Mouse (Mus musculus) layer of hippocampus, adult 2 months (tissue): ENCODE results near the gene Endou. TPM values are rescaled to one million over a fixed set of nuclear protein-coding genes. Genes with fewer than 3 reads are reported as not detected.
"Not testable (repeated sequence)": the region's sequence is repeated elsewhere in the genome, so short reads cannot be mapped to it uniquely, and the experiment has no call there.

Experiments used
- DNase-seq, 2 experiments: peaks; one replicate each; pipeline ENCODE4 v3.0.0; 2022; ENCODE audit warnings: low spot score in 2 of 2
- H3K27ac ChIP-seq: fragments of 200-600 bp; 2 replicates; pipeline ENCODE4 v1.8.1; 2022
- H3K4me3 ChIP-seq: fragments of 200-600 bp; 2 replicates; pipeline ENCODE4 v1.8.1; 2022; ENCODE audit warnings: mild to moderate bottlenecking
- CTCF ChIP-seq: fragments of 200-600 bp; conservative IDR thresholded peaks from 2 replicates; pipeline ENCODE4 v1.8.1; 2022; ENCODE audit warnings: antibody characterized with exemption, mild to moderate bottlenecking, moderate library complexity
- total RNA-seq, 2 experiments: library from RNA; stranded (reverse); gene quantifications; 2 replicates each; pipeline ENCODE4 v1.2.3; 2021

The Endou gene
- total RNA-seq, 2 experiments from 2014 or later: 0.59 to 0.96 TPM

GRCm38 (mm10) chr15:97693411-97693810, 37.7 kb downstream of the Endou start:
- H3K27ac ChIP-seq: no peak overlapping the region

GRCm38 (mm10) chr15:97684118-97684517, 47.0 kb downstream of the Endou start:
- Histone ChIP-seq H3K4me3 (no peak overlapping the region), H3K27ac (no peak overlapping the region)
- no peak for DNase-seq
- no peak for TF ChIP-seq CTCF

More at GRCm38 (mm10) chr15:97693411-97693810, 37.7 kb downstream of the Endou start:
- no peak overlapping the region for H3K4me3 ChIP-seq
- TF ChIP-seq CTCF: no peak
- no peak for DNase-seq

GRCm38 (mm10) chr15:97682053-97682452, 49.1 kb downstream of the Endou start:
- TF ChIP-seq CTCF: no peak
- no peak for DNase-seq
- Histone ChIP-seq H3K27ac (no peak overlapping the region), H3K4me3 (no peak overlapping the region)

- no peak for TF ChIP-seq CTCF
- no peak overlapping the region for H3K4me3 ChIP-seq
- no peak for DNase-seq
- no peak overlapping the region for H3K27ac ChIP-seq
These were observed 51.0 kb downstream of the Endou start for GRCm38 (mm10) chr15:97679991-97680681.

GRCm38 (mm10) chr15:97677341-97677740, 53.8 kb downstream of the Endou start:
- no peak for TF ChIP-seq CTCF
- Histone ChIP-seq H3K4me3 (no peak overlapping the region), H3K27ac (no peak overlapping the region)
- no peak for DNase-seq

GRCm38 (mm10) chr15:97675927-97676326, 55.2 kb downstream of the Endou start:
- DNase-seq: no peak
- no peak overlapping the region for H3K4me3 ChIP-seq
- no peak overlapping the region for H3K27ac ChIP-seq
- TF ChIP-seq CTCF: no peak

GRCm38 (mm10) chr15:97674423-97674822, 56.7 kb downstream of the Endou start:
- no peak for DNase-seq
- TF ChIP-seq CTCF: no peak
- H3K27ac ChIP-seq: no peak overlapping the region
- no peak overlapping the region for H3K4me3 ChIP-seq

- no peak for DNase-seq
- no peak for TF ChIP-seq CTCF
- peak overlapping the region; percentile 94; the same call in 1 of the 2 replicates for H3K27ac ChIP-seq
These were observed 57.7 kb downstream of the Endou start for GRCm38 (mm10) chr15:97673256-97674000.

GRCm38 (mm10) chr15:97672211-97672765, 58.9 kb downstream of the Endou start:
- no peak for TF ChIP-seq CTCF
- H3K27ac ChIP-seq: peak overlapping the region; percentile 94
- no peak overlapping the region for H3K4me3 ChIP-seq
- DNase-seq: peak; percentile 58 to 77

More at GRCm38 (mm10) chr15:97673256-97674000, 57.7 kb downstream of the Endou start:
- H3K4me3 ChIP-seq: no peak overlapping the region

GRCm38 (mm10) chr15:97670554-97670953, 60.6 kb downstream of the Endou start:
- H3K4me3 ChIP-seq: no peak overlapping the region
- no peak overlapping the region for H3K27ac ChIP-seq
- TF ChIP-seq CTCF: no peak
- DNase-seq: no peak

GRCm38 (mm10) chr15:97668158-97668877, 62.8 kb downstream of the Endou start:
- H3K4me3 ChIP-seq, DNase-seq: not testable (repeated sequence)
- H3K27ac ChIP-seq: peak overlapping the region; percentile 28; the same call in 1 of the 2 replicates

- peak; percentile 46 to 65 for DNase-seq
- peak overlapping the region; percentile 28; the same call in 1 of the 2 replicates for H3K27ac ChIP-seq
- TF ChIP-seq CTCF: peak; percentile 91
- no peak overlapping the region for H3K4me3 ChIP-seq
These were observed 63.7 kb downstream of the Endou start for GRCm38 (mm10) chr15:97667437-97667836.

- no peak for DNase-seq
- TF ChIP-seq CTCF: no peak
- H3K27ac ChIP-seq: no peak overlapping the region
These were observed 64.7 kb downstream of the Endou start for GRCm38 (mm10) chr15:97666457-97666770.

More at GRCm38 (mm10) chr15:97666457-97666770, 64.7 kb downstream of the Endou start:
- no peak overlapping the region for H3K4me3 ChIP-seq
